Mouse (Mus musculus) kidney, adult 2 months (tissue): ENCODE results near the gene Mast4.

Experiments
- CTCF ChIP-seq: fragments of 200-500 bp; conservative IDR thresholded peaks from 2 replicates; pipeline ENCODE4 v1.5.1; 2011; ENCODE audit warnings: low read depth, mild to moderate bottlenecking, control low read depth, low read length, moderate library complexity, mixed read lengths; ENCODE audit not compliant: insufficient read depth, insufficient read length
- POLR2A ChIP-seq: fragments of 200-500 bp; IDR thresholded peaks from one replicate; pipeline ENCODE4 v1.6.1; 2011; ENCODE audit warnings: low read depth, low read length, control low read depth

GRCm38 (mm10) chr13:103328299-103328698 lies 6.0 kb downstream of the Mast4 start:
- TF ChIP-seq CTCF (no peak), POLR2A (no peak)
